Mouse (Mus musculus): ENCODE measurements around the gene Eipr1.

DNA sequence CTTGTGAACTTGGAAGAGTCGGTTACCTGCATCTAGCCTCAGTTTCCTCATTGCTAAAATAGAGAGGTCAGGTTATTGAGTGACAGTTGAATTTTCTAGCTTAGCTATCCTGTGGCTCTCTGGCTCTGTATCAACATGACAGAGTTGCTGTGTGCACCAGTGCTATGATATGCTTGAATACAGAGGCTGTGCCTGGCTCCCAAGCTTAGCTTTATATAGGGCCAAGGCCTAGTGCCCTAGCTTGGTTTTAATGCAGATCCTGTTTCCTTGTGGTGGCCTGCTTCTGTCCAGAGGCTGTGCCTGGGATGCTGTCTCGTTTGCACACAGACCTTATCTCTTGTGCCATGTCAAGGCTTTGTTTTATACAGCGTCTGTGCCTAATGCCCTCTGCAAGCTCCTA is 66.3 kb downstream of the Eipr1 start:
- TF ChIP-seq CTCF (IDR thresholded peaks at IDR 0.05; ENCODE audit: insufficient read depth, low read length) (no peak), POLR2A (IDR thresholded peaks at IDR 0.05; ENCODE audit: borderline replicate concordance, extremely low read depth, low read depth, low read length) (no peak)
